Mouse (Mus musculus): Measurements from ENCODE around the gene 9130213A22Rik.
A peak's percentile ranks its signal among the peaks of the same experiment; 100 is the strongest.

9130213A22Rik gene

GRCm38 (mm10) chr11:69073065-69073888 lies 49.1 kb downstream of the 9130213A22Rik start:
- DNase-seq: peak; percentile 96

- no peak for DNase-seq
These were observed 49.7 kb downstream of the 9130213A22Rik start for GRCm38 (mm10) chr11:69072666-69073064.

- no peak for DNase-seq
These were observed 50.2 kb downstream of the 9130213A22Rik start for GRCm38 (mm10) chr11:69072234-69072633.

- DNase-seq: no peak
These were observed 51.1 kb downstream of the 9130213A22Rik start for GRCm38 (mm10) chr11:69071262-69071661.

- DNase-seq: peak; percentile 95
These were observed 51.7 kb downstream of the 9130213A22Rik start, which contains the start of gene Tmem107 for GRCm38 (mm10) chr11:69070590-69071222. Tmem107 (plus strand) TSS chr11:69070806.

- DNase-seq: no peak
These were observed 52.3 kb downstream of the 9130213A22Rik start for GRCm38 (mm10) chr11:69070093-69070492.
